Mouse (Mus musculus) heart, embryonic 16.5 days (tissue): ENCODE results near the gene Rnd1. TPM values are rescaled to one million over a fixed set of nuclear protein-coding genes. Genes with fewer than 3 reads are reported as not detected.

Experiments
- ATAC-seq: fragments of 200-750 bp; cut with Nextera tagmentation; replicated peaks from 2 replicates; pipeline ENCODE4 v1.8.0; 2017; ENCODE audit warnings: moderate number of reproducible peaks; ENCODE audit not compliant: insufficient read depth, low FRiP score; ENCODE audit errors: extremely low read depth
- H3K27ac ChIP-seq: fragments of 300-500 bp; sonication (generic); 2 replicates; pipeline ENCODE4 v1.5.1; 2014; ENCODE audit warnings: mild to moderate bottlenecking, low read length, control low read depth, moderate library complexity
- H3K27me3 ChIP-seq: fragments of 300-500 bp; sonication (generic); 2 replicates; pipeline ENCODE4 v1.6.1; 2014; ENCODE audit warnings: low read length, mixed read lengths; ENCODE audit not compliant: control insufficient read depth, insufficient read depth
- H3K36me3 ChIP-seq: fragments of 300-500 bp; sonication (generic); 2 replicates; pipeline ENCODE4 v1.6.1; 2014; ENCODE audit not compliant: control insufficient read depth, insufficient read depth
- H3K4me1 ChIP-seq: fragments of 300-500 bp; sonication (generic); 2 replicates; pipeline ENCODE4 v1.6.1; 2014; ENCODE audit warnings: low read length, mixed read lengths; ENCODE audit not compliant: control insufficient read depth, insufficient read depth
- H3K4me2 ChIP-seq: fragments of 300-500 bp; sonication (generic); 2 replicates; pipeline ENCODE4 v1.6.1; 2014; ENCODE audit warnings: low read depth, mild to moderate bottlenecking, control low read depth, low read length
- H3K4me3 ChIP-seq: fragments of 300-500 bp; sonication (generic); 2 replicates; pipeline ENCODE4 v1.5.1; 2014; ENCODE audit warnings: mild to moderate bottlenecking, control low read depth, low read length
- H3K9ac ChIP-seq: fragments of 300-500 bp; sonication (generic); 2 replicates; pipeline ENCODE4 v1.6.1; 2014; ENCODE audit warnings: low read length, control low read depth
- H3K9me3 ChIP-seq: fragments of 300-500 bp; sonication (generic); replicated peaks from 2 replicates; pipeline ENCODE4 v1.6.1; 2016; ENCODE audit warnings: low read length; ENCODE audit not compliant: control insufficient read depth
- WGBS: fragments of 180-500 bp; shearing (Covaris S2); extraction: QIAGEN DNeasy Blood & Tissue Kit; methylation state at CpG from one replicate; pipeline ENCODE4 v1.1.7; 2014; 5-methylcytosine and 5-hydroxymethylcytosine counted together
- polyA plus RNA-seq: library from polyadenylated mRNA; unstranded; fragments of >200 nt; fragmentation: Nextera tagmentation; extraction: Ambion mirVana; gene quantifications from 2 replicates; pipeline ENCODE4 v1.2.1, GENCODE M21; 2015

The Rnd1 gene
- polyA plus RNA-seq, 1 experiment from 2014 or later = 1.7 TPM

- Histone ChIP-seq H3K27ac (no peak overlapping the region), H3K36me3 (peaks cover 88% of the 10 kb centered on the region), H3K4me2 (no peak overlapping the region), H3K9ac (no peak overlapping the region), H3K27me3 (no peaks in the 10 kb centered on the region), H3K9me3 (no peaks in the 10 kb centered on the region), H3K4me1 (no peaks in the 10 kb centered on the region), H3K4me3 (no peak overlapping the region)
- 90% methylated on average over 15 of the region's 15 CpGs for WGBS
- no peak for ATAC-seq
These were observed 25.8 kb downstream of the Rnd1 start for GRCm38 (mm10) chr15:98651431-98651830.

DNA sequence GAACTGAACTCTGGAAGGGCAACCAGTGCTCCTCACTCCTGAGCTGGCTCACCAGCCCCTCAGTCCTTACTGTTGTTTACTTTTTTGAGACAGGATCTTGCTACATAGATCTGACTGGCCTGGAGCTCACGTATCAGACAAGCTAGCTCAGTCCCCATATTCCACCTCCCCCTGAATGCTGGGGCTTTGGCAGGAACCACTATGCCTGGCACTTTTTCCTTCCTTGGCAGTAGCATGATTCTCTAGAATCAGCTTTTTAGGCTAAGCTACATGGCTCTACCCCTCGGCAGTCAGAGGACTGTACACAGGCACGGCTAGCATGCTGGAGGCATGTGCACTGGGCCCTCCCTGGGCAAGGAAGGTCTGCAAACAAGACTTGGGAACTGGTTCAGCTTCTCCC is 29.2 kb downstream of the Rnd1 start:
- Histone ChIP-seq H3K9ac (no peak overlapping the region), H3K9me3 (no peaks in the 10 kb centered on the region), H3K4me2 (no peak overlapping the region), H3K4me1 (no peaks in the 10 kb centered on the region), H3K27ac (no peak overlapping the region), H3K27me3 (no peaks in the 10 kb centered on the region), H3K36me3 (peaks cover 77% of the 10 kb centered on the region), H3K4me3 (no peak overlapping the region)
- no peak for ATAC-seq
- WGBS = 96% methylated on average over 3 of the region's 3 CpGs

DNA sequence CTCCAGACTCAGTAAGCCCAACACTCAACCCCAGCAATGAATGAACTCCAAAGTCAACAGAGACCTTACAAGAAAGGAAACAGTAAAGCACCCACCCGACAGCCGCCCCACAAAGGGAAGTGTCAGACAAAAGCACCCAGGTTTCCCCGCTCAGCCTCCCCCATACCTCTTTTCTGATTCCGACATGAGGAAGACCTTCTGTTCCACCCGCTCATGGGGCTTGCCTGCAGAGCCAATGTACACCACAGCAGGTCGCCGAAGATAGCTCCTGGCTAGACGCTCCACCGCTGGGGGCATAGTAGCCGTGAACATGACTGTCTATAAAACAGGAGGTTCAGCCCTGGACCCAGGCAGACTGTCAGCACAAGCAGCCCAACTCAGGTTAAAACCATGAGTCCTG is 30.0 kb downstream of the Rnd1 start:
- no peak overlapping the region for H3K27ac ChIP-seq
- peaks cover 70% of the 10 kb centered on the region for H3K36me3 ChIP-seq
- 83% methylated on average over 10 of the region's 10 CpGs for WGBS
- H3K4me3 ChIP-seq = no peak overlapping the region
- H3K4me2 ChIP-seq = no peak overlapping the region
- no peaks in the 10 kb centered on the region for H3K9me3 ChIP-seq
- no peak for ATAC-seq
- no peaks in the 10 kb centered on the region for H3K27me3 ChIP-seq
- no peaks in the 10 kb centered on the region for H3K4me1 ChIP-seq
- H3K9ac ChIP-seq = no peak overlapping the region

DNA sequence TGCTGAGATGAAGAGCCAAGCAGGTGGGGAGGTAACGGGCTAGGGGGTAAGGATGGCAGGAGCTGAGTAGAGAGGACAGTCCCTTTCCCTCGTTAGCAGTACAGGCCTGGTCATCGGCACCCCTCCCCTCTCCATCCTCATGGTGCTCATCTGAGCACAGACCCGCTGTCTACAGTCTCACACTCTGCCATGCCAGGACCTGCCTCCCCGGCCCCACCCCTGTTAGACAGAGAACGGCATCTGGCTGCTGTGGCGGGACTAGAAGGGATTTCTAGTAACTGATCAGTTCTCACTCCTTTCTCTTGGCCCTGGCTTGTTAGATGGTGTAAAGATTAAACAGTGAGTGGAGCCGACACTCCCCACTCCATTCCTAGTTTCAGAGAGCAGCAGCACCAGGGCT is 30.5 kb downstream of the Rnd1 start:
- WGBS = 77% methylated on average over 8 of the region's 8 CpGs
- Histone ChIP-seq H3K9ac (no peak overlapping the region), H3K27ac (no peak overlapping the region), H3K36me3 (peaks cover 64% of the 10 kb centered on the region), H3K27me3 (no peaks in the 10 kb centered on the region), H3K4me3 (no peak overlapping the region), H3K9me3 (no peaks in the 10 kb centered on the region), H3K4me1 (no peaks in the 10 kb centered on the region), H3K4me2 (no peak overlapping the region)
- ATAC-seq = no peak

DNA sequence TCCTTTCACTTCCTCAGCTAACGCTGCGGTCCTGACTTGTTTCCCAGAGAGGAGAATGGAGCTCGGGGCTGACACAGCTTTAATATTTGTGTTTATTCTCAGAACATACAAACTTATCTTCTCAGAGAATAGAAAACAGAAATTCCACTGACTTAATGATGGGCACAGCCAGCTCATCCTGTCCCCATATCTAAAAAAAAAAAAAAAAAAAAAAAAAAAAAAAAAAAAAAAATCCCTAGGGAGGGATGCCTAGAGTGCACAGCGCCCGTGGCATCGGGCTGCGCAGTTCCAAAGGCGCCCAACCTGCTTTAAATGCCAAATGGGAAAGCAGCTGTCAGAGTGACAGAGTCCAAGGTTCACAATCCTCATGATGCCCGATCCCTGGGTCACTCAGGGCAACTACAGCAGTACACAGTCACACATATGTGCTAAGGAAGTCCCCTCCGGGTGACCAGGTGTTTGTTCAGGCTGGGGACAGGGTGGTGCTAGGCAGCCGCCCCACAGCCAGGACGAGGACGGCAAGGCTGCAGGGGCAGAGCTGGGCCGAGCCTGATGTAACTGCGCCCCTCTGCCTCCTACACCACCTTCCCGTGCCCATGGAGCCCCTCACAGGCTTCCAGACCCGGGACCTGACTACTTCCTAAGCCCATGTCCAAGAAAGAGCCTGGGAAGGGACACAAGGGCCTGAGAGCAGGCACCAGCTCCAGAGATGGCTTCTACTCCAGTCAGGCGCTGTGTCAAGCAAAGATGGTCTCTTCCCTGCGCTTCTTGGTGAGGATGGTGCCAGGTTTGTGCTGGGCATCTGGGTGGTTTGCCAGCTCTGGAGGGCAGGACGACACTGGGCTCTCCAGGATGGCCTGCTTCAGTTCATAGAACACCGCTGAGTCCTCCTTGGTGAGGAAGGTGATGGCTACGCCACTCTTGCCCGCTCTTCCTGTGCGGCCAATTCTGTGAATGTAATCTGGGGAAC is 31.9 kb downstream of the Rnd1 start:
- Histone ChIP-seq H3K27me3 (no peaks in the 10 kb centered on the region), H3K9ac (no peak overlapping the region)
- 87% methylated on average over 24 of the region's 24 CpGs for WGBS

GRCm38 (mm10) chr15:98644406-98644805 is 32.9 kb downstream of the Rnd1 start:
- H3K4me2 ChIP-seq = no peak overlapping the region

More for the DNA sequence above, 31.9 kb downstream of the Rnd1 start:
- Histone ChIP-seq H3K9me3 (no peaks in the 10 kb centered on the region), H3K4me3 (no peak overlapping the region), H3K4me1 (no peaks in the 10 kb centered on the region), H3K36me3 (peaks cover 51% of the 10 kb centered on the region), H3K27ac (no peak overlapping the region), H3K4me2 (no peak overlapping the region)
- no peak for ATAC-seq

DNA sequence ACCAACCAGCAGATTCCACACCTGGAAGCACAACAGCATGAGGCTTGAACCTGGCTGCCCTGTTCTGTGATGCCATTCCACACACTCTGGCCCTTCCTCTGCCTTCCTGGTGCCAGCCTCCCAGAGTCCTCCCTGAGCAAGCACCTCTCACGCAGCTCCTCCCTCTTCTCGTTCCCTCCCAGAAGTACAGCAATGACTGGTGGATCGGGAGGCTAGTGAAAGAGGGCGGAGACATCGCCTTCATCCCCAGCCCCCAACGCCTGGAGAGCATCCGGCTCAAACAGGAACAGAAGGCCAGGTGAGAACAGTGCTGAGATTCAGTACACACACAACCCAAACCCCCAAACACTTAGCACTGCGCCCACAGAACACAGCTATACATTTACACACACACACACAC is 37.1 kb downstream of the Rnd1 start:
- peaks cover 5% of the 10 kb centered on the region; the same call in 1 of the 2 replicates for H3K27me3 ChIP-seq
- WGBS = 38% methylated on average over 8 of the region's 8 CpGs
- H3K36me3 ChIP-seq = peaks cover 6% of the 10 kb centered on the region; the same call in 1 of the 2 replicates
- no peak for ATAC-seq
- no peak overlapping the region for H3K4me2 ChIP-seq
- H3K9ac ChIP-seq = no peak overlapping the region
- peaks cover 7% of the 10 kb centered on the region for H3K4me1 ChIP-seq
- no peak overlapping the region for H3K27ac ChIP-seq
- no peaks in the 10 kb centered on the region for H3K9me3 ChIP-seq
- H3K4me3 ChIP-seq = no peak overlapping the region

More at GRCm38 (mm10) chr15:98644406-98644805, 32.9 kb downstream of the Rnd1 start:
- H3K27ac ChIP-seq = no peak overlapping the region
- H3K4me1 ChIP-seq = no peaks in the 10 kb centered on the region
- no peak overlapping the region for H3K9ac ChIP-seq
- peaks cover 42% of the 10 kb centered on the region for H3K36me3 ChIP-seq
- H3K27me3 ChIP-seq = no peaks in the 10 kb centered on the region
- 83% methylated on average over 12 of the region's 12 CpGs for WGBS
- ATAC-seq = no peak
- H3K4me3 ChIP-seq = no peak overlapping the region
- H3K9me3 ChIP-seq = no peaks in the 10 kb centered on the region

DNA sequence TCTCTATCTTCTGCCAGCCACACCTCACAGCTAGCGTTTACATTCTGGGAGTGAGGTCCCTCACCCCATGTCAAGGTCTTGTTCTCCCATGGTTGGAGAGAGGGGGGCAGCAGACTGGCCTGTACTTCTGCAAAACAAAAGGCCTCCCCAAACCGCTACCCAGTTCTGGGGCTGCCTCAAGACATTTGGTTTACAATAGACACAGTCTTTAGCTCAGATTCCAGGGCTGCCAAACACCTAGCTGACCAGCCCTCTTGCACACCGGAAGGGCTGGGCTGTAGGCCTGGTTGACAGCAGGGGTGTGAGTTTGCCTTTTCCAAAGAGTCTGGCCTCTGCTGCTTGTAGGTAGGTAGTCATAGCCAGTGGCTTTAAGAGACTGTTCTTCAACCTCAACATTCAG is 40.1 kb downstream of the Rnd1 start:
- Histone ChIP-seq H3K36me3 (no peaks in the 10 kb centered on the region), H3K27ac (no peak overlapping the region), H3K4me1 (peaks cover 27% of the 10 kb centered on the region), H3K4me2 (no peak overlapping the region), H3K4me3 (no peak overlapping the region), H3K9ac (no peak overlapping the region), H3K9me3 (no peaks in the 10 kb centered on the region), H3K27me3 (peaks cover 27% of the 10 kb centered on the region)
- ATAC-seq = no peak
- WGBS = 64% methylated on average over 3 of the region's 3 CpGs

DNA sequence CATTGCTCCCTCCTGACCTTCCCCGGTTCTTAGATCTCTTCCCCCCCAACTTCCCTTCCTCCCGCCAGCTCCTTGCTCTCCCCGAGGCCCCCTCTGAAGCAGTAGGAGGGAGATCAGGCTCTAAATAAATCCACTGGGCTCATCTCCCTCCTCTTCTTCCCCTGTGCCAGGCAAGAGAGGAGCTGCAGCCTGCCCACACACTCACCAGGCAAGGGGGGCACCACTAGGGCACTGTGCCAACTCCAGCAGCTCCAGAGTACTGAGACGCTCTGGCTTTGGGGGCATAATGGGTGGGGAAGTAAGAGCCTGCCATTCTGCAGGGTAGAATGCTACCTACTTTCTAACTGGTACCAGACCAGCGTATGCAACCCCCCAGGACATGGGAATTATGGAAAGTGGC is 40.7 kb downstream of the Rnd1 start:
- ATAC-seq = no peak
- Histone ChIP-seq H3K9me3 (no peaks in the 10 kb centered on the region), H3K36me3 (no peaks in the 10 kb centered on the region), H3K4me3 (no peak overlapping the region), H3K27ac (no peak overlapping the region), H3K4me2 (no peak overlapping the region), H3K4me1 (peaks cover 33% of the 10 kb centered on the region), H3K9ac (no peak overlapping the region), H3K27me3 (peaks cover 31% of the 10 kb centered on the region)
- 56% methylated on average over 5 of the region's 5 CpGs for WGBS
